Comparison of ENCODE assay signal across 11 mouse cellular contexts in genomic region chr10:120271879-120272269, GRCm38 (mm10). TPM values are rescaled to one million over a fixed set of nuclear protein-coding genes. Genes with fewer than 3 reads are reported as not detected.
A peak's percentile ranks its signal among the peaks of the same experiment; 100 is the strongest.
DNase-seq lines count a peak whose midpoint lies in the region; ATAC-seq lines count a peak whose summit lies in the region.
"Had no signal": no experiment of that assay in that cellular context is flagged by ENCODE, and none has a peak within 500 bp of the region (broad histone marks: within the 10 kb centered on the region; RNA-seq: fewer than 3 reads in every experiment).

No protein-coding gene starts in this region.

- H3K9me3 ChIP-seq in heart, embryonic 15.5 days (replicated peaks) = no peaks in the 10 kb centered on the region
- no peaks in the 10 kb centered on the region for H3K9me3 ChIP-seq in embryonic facial prominence, embryonic 13.5 days
- H3K9me3 ChIP-seq in intestine, embryonic 15.5 days = no peaks in the 10 kb centered on the region
- no peaks in the 10 kb centered on the region for H3K9me3 ChIP-seq in midbrain, embryonic 15.5 days

- peak overlapping the region; percentile 35 for H3K4me3 ChIP-seq in heart, embryonic 15.5 days
- H3K4me3 ChIP-seq in embryonic facial prominence, embryonic 13.5 days = peak overlapping the region; percentile 23
- H3K4me3 ChIP-seq in intestine, embryonic 15.5 days (replicated peaks) = 0 out of 2 replicates have a peak overlapping the region, but pooled peaks have one; percentile 1
- H3K4me3 ChIP-seq in midbrain, embryonic 15.5 days = peak overlapping the region; percentile 39

- no peak overlapping the region for H3K27ac ChIP-seq in heart, embryonic 15.5 days
- H3K27ac ChIP-seq in embryonic facial prominence, embryonic 13.5 days = peak overlapping the region; percentile 91
- no peak overlapping the region for H3K27ac ChIP-seq in intestine, embryonic 15.5 days
- H3K27ac ChIP-seq in midbrain, embryonic 15.5 days = peak overlapping the region; percentile 65

- H3K4me2 ChIP-seq in heart, embryonic 15.5 days = peak overlapping the region; percentile 64
- H3K4me2 ChIP-seq in embryonic facial prominence, embryonic 13.5 days = peak overlapping the region; percentile 63
- peak overlapping the region; percentile 47 for H3K4me2 ChIP-seq in intestine, embryonic 15.5 days (replicated peaks)
- H3K4me2 ChIP-seq in midbrain, embryonic 15.5 days = peak overlapping the region; percentile 67

- H3K4me1 ChIP-seq in heart, embryonic 15.5 days (replicated peaks) = peaks cover 10% of the 10 kb centered on the region
- peaks cover 57% of the 10 kb centered on the region for H3K4me1 ChIP-seq in embryonic facial prominence, embryonic 13.5 days
- H3K4me1 ChIP-seq in intestine, embryonic 15.5 days (replicated peaks) = peaks cover 9% of the 10 kb centered on the region; the same call in 1 of the 2 replicates
- peaks cover 17% of the 10 kb centered on the region for H3K4me1 ChIP-seq in midbrain, embryonic 15.5 days

- H3K36me3 ChIP-seq in heart, embryonic 15.5 days = no peaks in the 10 kb centered on the region
- H3K36me3 ChIP-seq in embryonic facial prominence, embryonic 13.5 days = no peaks in the 10 kb centered on the region
- H3K36me3 ChIP-seq in intestine, embryonic 15.5 days = no peaks in the 10 kb centered on the region
- H3K36me3 ChIP-seq in midbrain, embryonic 15.5 days (replicated peaks) = no peaks in the 10 kb centered on the region

- ATAC-seq in heart, embryonic 15.5 days (replicated peaks; ENCODE audit: insufficient number of reproducible peaks, insufficient read depth, low FRiP score, low read depth) = no peak
- ATAC-seq in embryonic facial prominence, embryonic 13.5 days (ENCODE audit: insufficient number of reproducible peaks, insufficient read depth, low FRiP score, low TSS enrichment, low read depth) = no peak
- ATAC-seq in intestine, embryonic 15.5 days = peak; percentile 49
- ATAC-seq in midbrain, embryonic 15.5 days (replicated peaks) = peak; percentile 60
- ATAC-seq: CD4-positive, CD25-positive, alpha-beta regulatory T cell, adult 4 months had no signal

- H3K27me3 ChIP-seq in heart, embryonic 15.5 days = peaks cover 25% of the 10 kb centered on the region
- H3K27me3 ChIP-seq in embryonic facial prominence, embryonic 13.5 days = no peaks in the 10 kb centered on the region
- H3K27me3 ChIP-seq in intestine, embryonic 15.5 days (replicated peaks) = no peaks in the 10 kb centered on the region
- no peaks in the 10 kb centered on the region; the same call in 1 of the 2 replicates for H3K27me3 ChIP-seq in midbrain, embryonic 15.5 days (replicated peaks)

- H3K9ac ChIP-seq in heart, embryonic 15.5 days = no peak overlapping the region
- H3K9ac ChIP-seq in embryonic facial prominence, embryonic 13.5 days = peak overlapping the region; percentile 62; the same call in 1 of the 2 replicates
- H3K9ac ChIP-seq in intestine, embryonic 15.5 days = no peak overlapping the region
- peak overlapping the region; percentile 33; the same call in 1 of the 2 replicates for H3K9ac ChIP-seq in midbrain, embryonic 15.5 days

- WGBS in heart, embryonic 15.5 days = 11% methylated on average over 10 of the region's 11 CpGs
- 7% methylated on average over 11 of the region's 11 CpGs for WGBS in embryonic facial prominence, embryonic 13.5 days
- 25% methylated on average over 10 of the region's 11 CpGs for WGBS in intestine, embryonic 15.5 days
- 8% methylated on average over 11 of the region's 11 CpGs for WGBS in midbrain, embryonic 15.5 days

- DNase-seq in heart, adult 11 months = no peak
- no peak for DNase-seq in spleen, postnatal 36 days (ENCODE audit: low spot score in 2 of 2)
- no peak for DNase-seq in left cerebral cortex, adult 8-10 months (ENCODE audit: low spot score in 2 of 2)
- DNase-seq in kidney, adult 9 months = no peak
- DNase-seq: adrenal gland, postnatal 14 days; thymus, postnatal 4 days had no signal

RNA-seq across cellular contexts. Expression of gene Llph, which starts 45.0 kb away (rescaled TPM):
- 26.0 and 29.4 TPM in 2 replicates for polyA plus RNA-seq in heart, embryonic 15.5 days (2015; fragmentation: Nextera tagmentation; extraction: Ambion mirVana)
- polyA plus RNA-seq in embryonic facial prominence, embryonic 13.5 days (2015; fragmentation: Nextera tagmentation; extraction: Ambion mirVana) = 52.2 and 54.6 TPM in 2 replicates
- 53.6 and 56.0 TPM in 2 replicates for polyA plus RNA-seq in intestine, embryonic 15.5 days (2015; fragmentation: Nextera tagmentation; extraction: Ambion mirVana)
- polyA plus RNA-seq in midbrain, embryonic 15.5 days (2015; fragmentation: Nextera tagmentation; extraction: Ambion mirVana) = 34.7 and 39.6 TPM in 2 replicates
- 10 to 100 TPM; 13.4 to 23.7 (median 17.0) TPM for total RNA-seq in left cerebral cortex, adult 8-10 months (2022)

Comparison
In these comparisons a context has a peak if more than half of its experiments do, and no peak if none do; other contexts are left out.
1. ATAC-seq: peak in intestine, embryonic 15.5 days (single experiment) and midbrain, embryonic 15.5 days (single experiment); none in heart, embryonic 15.5 days (single experiment) and embryonic facial prominence, embryonic 13.5 days (single experiment).
2. H3K27ac ChIP-seq: peak in embryonic facial prominence, embryonic 13.5 days (single experiment) and midbrain, embryonic 15.5 days (single experiment); none in heart, embryonic 15.5 days (single experiment) and intestine, embryonic 15.5 days (single experiment).
3. H3K9ac ChIP-seq: peak in embryonic facial prominence, embryonic 13.5 days (single experiment) and midbrain, embryonic 15.5 days (single experiment); none in heart, embryonic 15.5 days (single experiment) and intestine, embryonic 15.5 days (single experiment).
4. Peak in every context shown above with its lines, with median percentiles within 50 percentile points of each other: H3K4me2 ChIP-seq and H3K4me3 ChIP-seq.